Mouse (Mus musculus): ENCODE measurements around the gene Bmp5.

DNA sequence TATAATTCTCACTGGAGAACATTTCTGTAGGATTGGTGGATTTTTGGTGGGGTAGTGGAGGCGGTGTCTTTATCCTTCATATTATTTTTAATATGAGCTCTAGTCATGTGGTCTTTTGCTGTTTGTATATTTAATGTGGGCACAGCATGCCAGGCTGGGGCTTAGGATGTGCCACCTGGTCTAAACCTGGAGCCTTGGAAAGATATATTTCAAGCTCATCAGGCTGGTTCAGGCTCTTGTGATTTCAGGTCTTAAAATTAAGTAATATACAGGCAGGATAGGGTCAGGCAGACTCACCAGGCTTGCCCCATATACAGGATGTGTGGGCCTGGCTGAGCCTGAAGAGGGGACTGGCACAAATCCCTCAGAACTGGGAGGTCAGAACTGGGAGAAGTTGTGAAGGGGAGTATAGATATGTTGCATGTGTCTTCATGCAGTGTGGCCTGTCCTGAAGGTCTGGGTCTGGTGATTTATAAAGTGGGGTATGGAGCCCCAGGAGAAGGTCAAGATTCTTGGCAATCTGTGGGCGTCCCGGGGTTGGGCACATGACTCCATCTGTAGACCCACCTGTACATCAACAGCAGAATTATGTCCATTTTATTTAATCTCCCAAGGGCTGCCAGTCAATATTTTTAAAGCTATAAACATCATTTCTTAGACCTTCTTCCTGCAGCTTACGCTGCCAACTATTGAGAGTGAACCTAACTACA, 108.5 kb downstream of the Bmp5 start:
- TF ChIP-seq USF2 (conservative IDR thresholded peaks at IDR 0.05; ENCODE audit: low read depth, low read length) (no peak), CTCF (conservative IDR thresholded peaks at IDR 0.05 in 1 of 2, IDR thresholded peaks at IDR 0.05 in 1 of 2; ENCODE audit: low read depth in 2 of 2, low read length in 2 of 2) (no peak), KAT2A (IDR thresholded peaks at IDR 0.05; ENCODE audit: insufficient replicate concordance, low read length) (no peak), MAX (IDR thresholded peaks at IDR 0.05; ENCODE audit: low read length) (no peak), POLR2A (IDR thresholded peaks at IDR 0.05; ENCODE audit: low read depth, low read length) (no peak), HCFC1 (IDR thresholded peaks at IDR 0.05; ENCODE audit: low read depth, low read length) (no peak), CHD2 (IDR thresholded peaks at IDR 0.05; ENCODE audit: low read length) (no peak), ETS1 (conservative IDR thresholded peaks at IDR 0.05; ENCODE audit: low read depth, low read length) (no peak), NELFE (IDR thresholded peaks at IDR 0.05; ENCODE audit: low read depth, low read length) (no peak), JUN (IDR thresholded peaks at IDR 0.05; ENCODE audit: insufficient read depth, low read depth, low read length) (no peak), ZNF384 (IDR thresholded peaks at IDR 0.05; ENCODE audit: low read depth, low read length) (no peak), EP300 (IDR thresholded peaks at IDR 0.05; ENCODE audit: low read length) (no peak)

Measured in CH12.LX (cell line).